8 mouse cellular contexts compared by ENCODE assay signal in genomic region chr15:103537822-103538213, GRCm38 (mm10). TPM values are rescaled to one million over a fixed set of nuclear protein-coding genes. Genes with fewer than 3 reads are reported as not detected.
A peak's percentile ranks its signal among the peaks of the same experiment; 100 is the strongest.
DNase-seq lines count a peak whose midpoint lies in the region; ATAC-seq lines count a peak whose summit lies in the region.

Ppp1r1a (minus strand) TSS chr15:103538003.

- H3K27ac ChIP-seq in hindbrain, embryonic 15.5 days (replicated peaks), result peak within 1 kb of the TSS; percentile 82
- H3K27ac ChIP-seq in midbrain, embryonic 10.5 days (replicated peaks), result peak within 1 kb of the TSS; percentile 85
- peak within 1 kb of the TSS; percentile 16; the same call in 1 of the 2 replicates for H3K27ac ChIP-seq in stomach, embryonic 15.5 days

- no peaks in the 10 kb centered on the region for H3K27me3 ChIP-seq in hindbrain, embryonic 15.5 days
- peaks cover 58% of the 10 kb centered on the region for H3K27me3 ChIP-seq in midbrain, embryonic 10.5 days (ENCODE audit: low read depth, poor library complexity, severe bottlenecking)
- H3K27me3 ChIP-seq in stomach, embryonic 15.5 days (replicated peaks), result peaks cover 21% of the 10 kb centered on the region; the same call in 1 of the 2 replicates

- H3K4me1 ChIP-seq in hindbrain, embryonic 15.5 days (replicated peaks), result peaks cover 35% of the 10 kb centered on the region
- H3K4me1 ChIP-seq in midbrain, embryonic 10.5 days, result peaks cover 48% of the 10 kb centered on the region
- H3K4me1 ChIP-seq in stomach, embryonic 15.5 days, result peaks cover 10% of the 10 kb centered on the region; the same call in 1 of the 2 replicates

- H3K9me3 ChIP-seq in hindbrain, embryonic 15.5 days, result no peaks in the 10 kb centered on the region
- H3K9me3 ChIP-seq in midbrain, embryonic 10.5 days (replicated peaks), result no peaks in the 10 kb centered on the region
- H3K9me3 ChIP-seq in stomach, embryonic 15.5 days, result no peaks in the 10 kb centered on the region

- peak within 1 kb of the TSS; percentile 79 for H3K4me3 ChIP-seq in hindbrain, embryonic 15.5 days
- peak within 1 kb of the TSS; percentile 81 for H3K4me3 ChIP-seq in midbrain, embryonic 10.5 days
- H3K4me3 ChIP-seq in stomach, embryonic 15.5 days (replicated peaks), result peak within 1 kb of the TSS; percentile 63

- intact Hi-C loops in left cerebral cortex, postnatal 10 days (cut with DNase I), result loop anchor here (2.0 kb wide), 1 partner anchor 53 kb away; no protein-coding TSS in a partner anchor

- under 1% methylated on average over 36 of the region's 36 CpGs for WGBS in hindbrain, embryonic 15.5 days
- WGBS in midbrain, embryonic 10.5 days, result under 1% methylated on average over 36 of the region's 36 CpGs
- 0% methylated on average over 36 of the region's 36 CpGs for WGBS in stomach, embryonic 15.5 days

- peak within 1 kb of the TSS; percentile 88 for H3K4me2 ChIP-seq in hindbrain, embryonic 15.5 days
- peak within 1 kb of the TSS; percentile 97 for H3K4me2 ChIP-seq in stomach, embryonic 15.5 days

- no peaks in the 10 kb centered on the region for H3K36me3 ChIP-seq in hindbrain, embryonic 15.5 days
- H3K36me3 ChIP-seq in midbrain, embryonic 10.5 days, result 0 out of 2 replicates have a peak, but pooled peaks cover 3% of the 10 kb centered on the region
- no peaks in the 10 kb centered on the region for H3K36me3 ChIP-seq in stomach, embryonic 15.5 days

- ATAC-seq in hindbrain, embryonic 15.5 days (ENCODE audit: low FRiP score, low read depth), result peak; percentile 88
- peak; percentile 70 for ATAC-seq in stomach, embryonic 15.5 days (ENCODE audit: insufficient read depth, low FRiP score, low read depth)

- H3K9ac ChIP-seq in hindbrain, embryonic 15.5 days, result peak within 1 kb of the TSS; percentile 78
- H3K9ac ChIP-seq in stomach, embryonic 15.5 days, result peak within 1 kb of the TSS; percentile 49

- peak; percentile 62 for DNase-seq in adrenal gland, adult 2 months
- peak; percentile 46 for DNase-seq in cerebellum, adult 9-11 months
- peak; percentile 66 to 73 for DNase-seq in frontal cortex, postnatal 36 days (ENCODE audit: low spot score in 2 of 2)
- DNase-seq in left cerebral cortex, postnatal 10 days (ENCODE audit: extremely low spot score in 1 of 2, low spot score in 2 of 2), result peak in 1 of 2 experiments; percentile 90
- peak; percentile 84 for DNase-seq in midbrain, embryonic 10.5 days (ENCODE audit: low spot score)
- no peak for DNase-seq in spleen, postnatal 10 days (ENCODE audit: low spot score in 2 of 2)

RNA-seq across cellular contexts. Expression of gene Ppp1r1a, which starts in this region (rescaled TPM):
- total RNA-seq in adrenal gland, adult 2 months (2021), result 10 to 100 TPM; 24.4 to 39.6 TPM
- polyA plus RNA-seq in adrenal gland, adult 2 months (2012; rRNA removed), result 41.3 and 88.5 TPM in 2 replicates
- polyA plus RNA-seq in hindbrain, embryonic 15.5 days (2015; fragmentation: Nextera tagmentation; extraction: Ambion mirVana), result 138 and 148 TPM in 2 replicates
- 100 to 1,000 TPM; 164 to 182 TPM for total RNA-seq in left cerebral cortex, postnatal 10 days (2021)
- 38.3 and 46.7 TPM in 2 replicates for polyA plus RNA-seq in midbrain, embryonic 10.5 days (2016; fragmentation: Nextera tagmentation; extraction: Ambion mirVana)
- 12.3 and 13.3 TPM in 2 replicates for polyA plus RNA-seq in stomach, embryonic 15.5 days (2015; fragmentation: Nextera tagmentation; extraction: Ambion mirVana)

Comparison
In these comparisons a context has a peak if more than half of its experiments do, and no peak if none do; other contexts are left out.
1. RNA of gene Ppp1r1a (total RNA-seq): 164 to 182 TPM in left cerebral cortex, postnatal 10 days; 24.4 to 39.6 TPM in adrenal gland, adult 2 months; every median in the first group is over 4 times any median in the second.
2. DNase-seq: peak in adrenal gland, adult 2 months (single experiment), cerebellum, adult 9-11 months (single experiment), frontal cortex, postnatal 36 days (2 of 2) and midbrain, embryonic 10.5 days (single experiment); none in spleen, postnatal 10 days (0 of 2).
3. H3K27ac ChIP-seq: peak in every context shown above with its lines; median percentile 85 in midbrain, embryonic 10.5 days; 82 in hindbrain, embryonic 15.5 days; 16 in stomach, embryonic 15.5 days.
4. Peak in every context shown above with its lines, with median percentiles within 50 percentile points of each other: H3K4me3 ChIP-seq.